Mouse (Mus musculus): ENCODE data around the gene Birc3.

Birc3 gene

DNA sequence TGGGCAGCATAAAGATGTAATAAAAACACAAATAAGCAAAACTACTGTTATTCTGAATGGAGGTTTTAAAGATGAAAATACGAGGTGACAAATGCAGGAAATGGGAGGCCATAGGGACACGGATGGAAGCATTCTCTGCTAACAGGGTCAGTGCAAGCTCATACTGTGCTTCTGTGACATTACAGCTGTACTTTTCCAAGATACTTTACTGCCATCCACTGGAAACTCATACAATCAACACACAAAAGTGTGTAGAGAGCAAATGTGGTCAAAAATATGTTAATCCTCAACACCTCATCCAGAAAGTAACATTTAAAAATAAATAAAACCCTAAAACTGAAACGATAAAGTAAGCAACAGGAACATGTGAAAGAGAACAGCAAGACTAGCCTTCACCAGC, 50.2 kb downstream of the Birc3 start:
- DNase-seq (ENCODE audit: low spot score) = no peak

GRCm38 (mm10) chr9:7805101-7805506, 67.9 kb downstream of the Birc3 start:
- DNase-seq (ENCODE audit: low spot score) = no peak
